Mouse (Mus musculus): Measurements from ENCODE around the gene Themis2. TPM values are rescaled to one million over a fixed set of nuclear protein-coding genes. Genes with fewer than 3 reads are reported as not detected.
A peak's percentile ranks its signal among the peaks of the same experiment; 100 is the strongest.
"Not testable (repeated sequence)": the region's sequence is repeated elsewhere in the genome, so short reads cannot be mapped to it uniquely, and the experiment has no call there.

Gene Themis2
- polyA plus RNA-seq, 2 experiments from 2014 or later: 0.91 to 1.0 TPM

GRCm38 (mm10) chr4:132749258-132749982, 46.8 kb downstream of the Themis2 start:
- ATAC-seq: no peak

- ATAC-seq: peak; percentile 33
Observed at GRCm38 (mm10) chr4:132748778-132749177, 47.4 kb downstream of the Themis2 start.

DNA sequence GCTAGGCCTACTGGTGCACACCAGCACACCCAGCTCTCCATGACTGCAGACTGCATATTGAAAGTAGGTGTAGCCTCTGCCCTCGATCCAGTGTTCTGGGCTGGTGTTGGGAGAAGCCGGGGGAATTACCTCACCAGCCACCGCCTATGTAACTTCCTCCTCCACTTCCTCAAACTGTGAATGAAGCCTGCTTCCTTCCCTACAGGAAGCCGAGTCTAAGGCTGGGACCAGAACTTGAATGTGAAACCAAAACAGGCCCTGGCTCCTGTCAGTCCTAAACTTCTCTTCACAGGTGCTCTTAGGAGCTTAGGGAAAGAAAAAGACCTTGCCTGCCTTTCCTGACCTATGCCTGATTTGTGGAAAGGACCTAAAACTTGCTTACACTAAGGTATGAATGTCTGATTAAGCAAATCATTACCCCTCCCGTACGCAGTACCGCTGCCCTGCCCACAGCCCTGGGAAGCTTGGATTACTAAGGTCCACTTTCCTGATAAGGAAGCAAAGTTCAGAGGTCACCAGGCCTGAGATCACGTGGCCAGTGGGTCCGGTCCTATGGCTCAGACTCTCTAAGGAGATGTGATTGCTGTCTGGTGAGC, 48.4 kb downstream of the Themis2 start:
- peak; percentile 89 for ATAC-seq

DNA sequence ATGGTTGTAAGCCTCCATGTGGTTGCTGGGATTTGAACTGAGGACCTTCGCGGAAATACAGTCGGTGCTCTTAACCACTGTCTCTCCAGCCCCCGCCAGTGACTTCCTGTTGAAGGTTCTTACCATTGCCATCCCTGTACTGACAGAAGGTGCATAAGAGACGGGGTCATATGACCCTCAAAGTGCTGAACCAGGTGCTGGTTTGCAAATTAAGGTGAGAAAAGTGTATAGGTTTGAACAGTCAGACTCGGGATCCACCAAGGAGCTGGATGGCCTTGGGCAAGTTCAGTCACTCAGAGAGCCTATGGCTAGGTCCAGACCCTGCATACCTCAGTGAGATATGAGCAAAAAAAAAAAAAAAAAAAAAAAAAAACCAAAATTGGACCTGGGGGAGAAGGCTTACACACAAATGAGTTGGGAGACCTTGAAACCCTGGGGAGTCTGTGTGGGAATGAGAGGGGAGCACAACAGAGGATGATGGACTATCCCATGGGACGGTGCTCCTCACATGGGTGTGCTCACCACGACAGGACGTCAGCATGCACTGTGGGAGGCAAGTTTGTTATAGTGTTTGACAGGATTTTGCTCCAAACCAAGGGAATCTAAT, 49.2 kb downstream of the Themis2 start:
- no peak for ATAC-seq

DNA sequence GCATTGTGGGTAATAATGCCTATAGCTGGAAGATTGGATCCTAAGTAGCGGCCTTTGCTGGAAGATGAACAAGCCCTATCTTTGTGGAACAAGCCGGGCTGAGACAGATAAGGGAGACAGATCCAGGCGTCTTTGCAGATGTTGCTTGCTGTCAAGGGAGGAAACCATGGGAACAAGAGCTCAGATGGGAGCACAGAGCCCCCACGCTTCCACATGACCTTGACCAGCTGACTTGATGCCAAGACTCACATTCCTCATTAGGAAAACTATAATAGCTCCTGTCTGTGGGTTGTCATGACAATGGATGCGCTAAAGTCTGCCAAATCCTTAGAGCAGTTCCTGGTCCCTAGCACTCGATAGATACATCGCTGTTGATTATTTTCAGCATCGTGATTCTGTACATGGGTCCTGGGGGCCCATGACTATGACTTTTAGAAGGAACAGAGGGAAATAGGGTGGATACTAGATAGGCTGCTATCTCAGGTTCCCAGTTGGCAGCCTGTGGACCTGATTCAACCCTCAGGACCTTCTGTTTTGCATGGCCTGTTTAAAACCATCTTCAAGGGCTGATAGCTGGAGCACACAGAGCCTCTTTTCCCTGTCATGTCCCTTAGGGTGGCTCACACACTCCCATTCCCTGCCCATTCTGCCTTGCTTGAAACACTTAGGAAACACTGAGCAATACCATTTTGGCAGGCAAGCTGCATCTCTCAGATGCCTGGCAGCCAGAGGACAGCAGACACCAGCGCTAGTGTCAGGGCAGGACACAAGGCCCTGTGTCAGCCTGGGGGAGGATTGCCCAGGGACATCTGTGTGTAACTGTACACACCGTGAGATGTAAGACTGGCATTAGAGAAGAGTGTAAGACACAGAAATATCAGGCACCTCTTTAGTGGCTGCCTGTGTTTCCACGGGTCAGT, 51.9 kb downstream of the Themis2 start:
- ATAC-seq: no peak

GRCm38 (mm10) chr4:132741491-132741890, 54.7 kb downstream of the Themis2 start:
- ATAC-seq: no peak

- ATAC-seq: not testable (repeated sequence)
Observed at GRCm38 (mm10) chr4:132737154-132737553, 59.0 kb downstream of the Themis2 start.

DNA sequence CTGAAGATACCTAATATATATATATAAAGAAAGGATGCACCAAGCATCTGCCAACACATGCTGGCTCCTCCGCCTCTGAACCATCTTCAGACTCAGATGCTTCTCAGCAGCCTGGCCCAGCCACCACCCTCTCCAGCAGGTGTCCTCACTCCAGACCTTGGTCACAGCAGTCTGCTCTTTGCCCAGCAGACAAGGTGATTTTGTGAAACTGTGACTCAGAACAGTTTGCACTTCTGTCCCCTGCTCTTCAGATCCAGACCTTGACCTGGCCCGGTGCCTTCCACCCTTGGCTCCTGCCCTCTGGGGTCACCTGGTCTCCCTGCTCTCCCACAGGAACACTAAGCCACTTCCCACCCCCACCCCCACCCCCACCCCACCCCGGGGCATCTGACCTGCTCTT, 60.3 kb downstream of the Themis2 start:
- ATAC-seq: no peak

DNA sequence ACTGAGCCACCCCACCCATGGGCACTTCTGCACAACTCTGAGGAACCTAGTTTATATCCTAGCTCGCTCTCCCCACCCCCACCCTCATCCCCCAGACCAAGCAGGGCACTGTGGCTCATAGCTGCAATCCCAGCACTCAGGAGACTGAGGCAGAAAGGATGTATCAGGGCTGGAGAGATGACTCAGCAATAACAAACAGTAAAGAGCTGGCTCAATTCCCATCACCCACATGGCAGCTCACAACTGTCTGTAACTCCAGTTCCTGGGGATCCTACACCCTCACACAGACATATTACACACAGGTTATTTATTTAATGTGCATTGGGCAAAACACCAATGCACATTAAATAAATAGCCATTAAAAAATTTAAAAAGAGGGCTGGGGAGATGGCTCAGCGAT, 60.8 kb downstream of the Themis2 start:
- ATAC-seq: no peak

- no peak for ATAC-seq
Observed at GRCm38 (mm10) chr4:132734766-132735165, 61.4 kb downstream of the Themis2 start.

- no peak for ATAC-seq
Observed at GRCm38 (mm10) chr4:132733071-132733770, 63.0 kb downstream of the Themis2 start.

DNA sequence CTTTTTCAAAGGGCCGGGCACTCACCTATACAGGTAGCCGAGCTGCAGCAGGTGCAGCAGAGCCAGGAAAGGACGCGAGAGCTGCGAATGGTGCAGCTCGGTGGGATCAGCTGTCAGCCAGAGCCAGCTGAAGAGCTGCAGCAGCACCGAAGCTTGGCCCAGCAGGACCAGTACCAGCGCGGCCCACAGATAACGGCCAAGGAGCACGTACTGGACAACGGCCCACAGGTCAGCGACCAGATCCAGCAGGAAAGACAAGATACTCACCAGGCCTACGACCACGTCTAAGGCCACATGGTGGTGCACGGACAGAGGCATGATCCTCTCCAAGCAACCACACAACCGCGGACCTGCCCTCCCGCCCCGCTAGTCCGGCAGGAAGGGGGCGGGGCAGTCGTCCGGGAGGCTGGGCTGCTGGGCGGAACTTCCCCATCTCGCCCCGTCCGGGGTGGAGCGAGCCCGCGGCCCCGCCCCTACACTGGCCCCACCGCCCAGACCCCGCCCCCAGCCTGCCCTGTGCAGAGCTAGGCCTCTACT, 64.0 kb downstream of the Themis2 start, which contains the start of gene Xkr8:
TSS of gene Xkr8 (minus strand) at position 399 of the 537 bp plus-strand sequence.
- peak; percentile 90 for ATAC-seq

Other genes starting within 250 kb of the Themis2 start
- under 1 TPM; 0.62 to 0.90 TPM for gene Ptafr, start 232.3 kb downstream of the Themis2 start, polyA plus RNA-seq (2017; shearing (Covaris generic))
- gene Eya3, start 157.4 kb downstream of the Themis2 start, polyA plus RNA-seq (2017; shearing (Covaris generic)): 10 to 100 TPM; 23.2 to 23.8 TPM
- 1 to 10 TPM; 2.2 to 4.0 TPM for gene Xkr8, start 63.8 kb downstream of the Themis2 start, polyA plus RNA-seq (2017; shearing (Covaris generic))
- 1 to 10 TPM; 2.7 to 4.4 TPM for gene Smpdl3b, start 39.1 kb downstream of the Themis2 start, polyA plus RNA-seq (2017; shearing (Covaris generic))
- gene Rpa2, start 28.1 kb downstream of the Themis2 start, polyA plus RNA-seq (2017; shearing (Covaris generic)): 10 to 100 TPM; 54.6 to 80.3 TPM
- gene Ppp1r8, start 46.8 kb upstream of the Themis2 start, polyA plus RNA-seq (2017; shearing (Covaris generic)): 10 to 100 TPM; 25.3 to 26.3 TPM
- gene Stx12, start 88.1 kb upstream of the Themis2 start, polyA plus RNA-seq (2017; shearing (Covaris generic)): 10 to 100 TPM; 33.0 to 36.2 TPM
- 10 to 100 TPM; 17.3 to 19.3 TPM for gene Fam76a, start 126.2 kb upstream of the Themis2 start, polyA plus RNA-seq (2017; shearing (Covaris generic))
- 1 to 10 TPM; 4.2 TPM for gene Fgr, start 177.7 kb upstream of the Themis2 start, polyA plus RNA-seq (2017; shearing (Covaris generic))
- 1 to 10 TPM; 2.1 TPM for gene Ahdc1, start 214.9 kb upstream of the Themis2 start, polyA plus RNA-seq (2017; shearing (Covaris generic))

All from activated CD4-positive, CD25-positive, alpha-beta regulatory T cell, adult 4 months (primary cell).